Mouse (Mus musculus): ENCODE measurements around the gene Dnmt1. TPM values are rescaled to one million over a fixed set of nuclear protein-coding genes. Genes with fewer than 3 reads are reported as not detected.

Gene Dnmt1
- polyA plus RNA-seq, 1 experiment from 2014 or later = 88.1 TPM

DNA sequence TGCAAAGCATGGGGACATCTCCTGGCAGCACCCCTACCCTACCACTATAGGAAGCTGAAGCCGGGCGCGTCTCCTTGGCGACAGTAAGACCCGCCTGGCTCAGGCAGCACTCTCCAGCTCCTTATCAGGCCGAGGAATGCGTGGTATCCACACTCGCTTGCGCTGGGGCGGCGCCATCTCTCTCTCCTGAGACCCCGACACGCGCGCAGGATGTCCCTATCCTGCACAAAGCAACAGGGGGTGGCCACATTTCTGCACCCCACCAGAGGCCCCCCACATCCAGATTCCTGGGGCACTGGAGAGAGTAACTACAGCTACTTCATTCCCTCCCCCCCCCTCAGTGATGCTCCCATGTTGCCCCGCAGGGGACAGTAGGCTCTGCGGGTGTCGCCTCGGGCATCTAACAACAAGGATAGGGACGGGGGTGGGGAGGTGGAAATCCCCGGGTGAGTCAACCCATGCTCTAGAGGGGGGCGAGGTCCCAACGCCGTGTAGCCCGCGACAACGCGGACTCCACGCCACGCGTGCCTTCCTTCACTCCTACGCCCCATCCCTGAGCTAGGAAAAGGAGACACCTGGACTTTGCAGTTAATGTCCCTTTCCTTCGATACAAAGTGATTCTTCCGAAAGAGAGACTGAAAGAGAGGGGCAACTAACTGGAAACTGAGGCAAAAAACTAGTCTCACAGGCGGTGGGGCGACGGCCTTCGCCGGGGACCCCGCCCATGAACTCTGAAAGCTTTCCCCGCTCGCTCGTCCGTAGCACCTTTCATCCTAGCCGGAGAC lies 15.9 kb upstream of the Dnmt1 start:
- WGBS = under 1% methylated on average over 45 of the region's 45 CpGs
- H3K4me1 ChIP-seq (ENCODE audit: control insufficient read depth, insufficient read depth, low read length) = peaks cover 5% of the 10 kb centered on the region
- H3K36me3 ChIP-seq (replicated peaks; ENCODE audit: control insufficient read depth, insufficient read depth, low read depth, low read length) = no peaks in the 10 kb centered on the region; the same call in 1 of the 2 replicates
- H3K9me3 ChIP-seq (replicated peaks; ENCODE audit: control insufficient read depth, low read length) = no peaks in the 10 kb centered on the region
- peak; percentile 73 for DNase-seq (ENCODE audit: low spot score)
- peak overlapping the region; percentile 80 for H3K4me2 ChIP-seq (ENCODE audit: low read depth, low read length)
- H3K4me3 ChIP-seq (ENCODE audit: low read depth, low read length) = peak overlapping the region; percentile 86
- peak overlapping the region; percentile 95 for H3K9ac ChIP-seq (replicated peaks; ENCODE audit: low read length)
- H3K27me3 ChIP-seq (ENCODE audit: control insufficient read depth, insufficient read depth, low read length) = no peaks in the 10 kb centered on the region
- peak overlapping the region; percentile 98 for H3K27ac ChIP-seq (replicated peaks; ENCODE audit: low read depth, low read length)
- no peak for ATAC-seq (replicated peaks; ENCODE audit: insufficient number of reproducible peaks, low FRiP score, low TSS enrichment, low read depth)

DNA sequence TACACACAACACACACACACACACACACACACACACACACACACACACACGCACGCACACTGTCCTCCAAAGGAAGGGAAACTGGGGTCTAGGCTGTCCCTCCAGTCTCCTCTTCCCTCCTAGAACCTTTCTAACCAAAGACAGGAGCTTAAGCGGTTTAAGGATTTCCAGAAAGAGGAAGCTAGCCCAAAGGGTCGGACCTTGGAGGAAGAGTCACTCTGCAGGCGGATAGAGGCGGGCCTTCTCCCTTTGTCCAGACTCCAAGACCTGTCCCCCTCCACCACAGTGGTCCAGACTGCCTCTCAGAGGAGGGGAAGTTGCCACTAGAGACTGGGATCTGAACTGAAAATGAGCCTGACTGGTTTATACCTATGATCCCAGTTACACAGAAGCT lies 14.0 kb upstream of the Dnmt1 start:
- Histone ChIP-seq H3K4me3 (ENCODE audit: low read depth, low read length) (peak overlapping the region; percentile 14), H3K36me3 (replicated peaks; ENCODE audit: control insufficient read depth, insufficient read depth, low read depth, low read length) (peaks cover 3% of the 10 kb centered on the region), H3K4me1 (ENCODE audit: control insufficient read depth, insufficient read depth, low read length) (peaks cover 5% of the 10 kb centered on the region), H3K4me2 (ENCODE audit: low read depth, low read length) (peak overlapping the region; percentile 30), H3K27me3 (ENCODE audit: control insufficient read depth, insufficient read depth, low read length) (no peaks in the 10 kb centered on the region), H3K27ac (replicated peaks; ENCODE audit: low read depth, low read length) (no peak overlapping the region), H3K9me3 (replicated peaks; ENCODE audit: control insufficient read depth, low read length) (no peaks in the 10 kb centered on the region), H3K9ac (replicated peaks; ENCODE audit: low read length) (no peak overlapping the region)
- ATAC-seq (replicated peaks; ENCODE audit: insufficient number of reproducible peaks, low FRiP score, low TSS enrichment, low read depth) (no peak), DNase-seq (ENCODE audit: low spot score) (no peak)
- 30% methylated on average over 6 of the region's 6 CpGs for WGBS

DNA sequence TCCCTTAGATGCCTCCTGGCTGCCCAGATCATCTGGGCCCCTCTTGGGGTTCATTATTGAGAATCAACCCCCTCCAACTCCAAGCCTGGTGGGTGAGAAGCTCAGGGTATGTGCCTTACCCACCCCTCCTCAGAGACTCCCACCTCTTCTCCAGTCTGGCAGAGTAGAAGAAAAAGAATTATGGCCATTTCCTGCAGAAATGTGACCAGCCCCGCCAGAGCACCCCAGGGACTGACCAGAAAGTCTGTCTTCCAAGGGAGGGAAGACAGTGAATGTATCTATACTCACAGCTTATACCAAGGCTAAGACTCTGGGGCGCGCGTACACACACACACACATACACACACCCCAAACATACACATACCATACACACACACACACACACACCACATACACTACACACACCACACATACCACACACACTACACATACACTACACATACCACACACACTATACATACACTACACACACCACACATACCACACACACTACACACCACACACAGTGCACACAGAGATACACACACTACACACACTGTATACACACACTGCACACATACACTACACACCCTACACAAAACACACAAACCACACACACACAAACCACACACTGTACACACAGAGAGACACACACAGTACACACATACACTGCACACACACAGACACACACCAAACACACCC lies 13.5 kb upstream of the Dnmt1 start:
- peak overlapping the region; percentile 39 for H3K9ac ChIP-seq (replicated peaks; ENCODE audit: low read length)
- peak overlapping the region; percentile 42 for H3K4me2 ChIP-seq (ENCODE audit: low read depth, low read length)
- H3K9me3 ChIP-seq (replicated peaks; ENCODE audit: control insufficient read depth, low read length) = no peaks in the 10 kb centered on the region
- DNase-seq (ENCODE audit: low spot score) = no peak
- no peak for ATAC-seq (replicated peaks; ENCODE audit: insufficient number of reproducible peaks, low FRiP score, low TSS enrichment, low read depth)
- H3K4me1 ChIP-seq (ENCODE audit: control insufficient read depth, insufficient read depth, low read length) = peaks cover 5% of the 10 kb centered on the region
- WGBS = 80% methylated on average over 4 of the region's 4 CpGs
- H3K36me3 ChIP-seq (replicated peaks; ENCODE audit: control insufficient read depth, insufficient read depth, low read depth, low read length) = peaks cover 3% of the 10 kb centered on the region
- peak overlapping the region; percentile 66 for H3K27ac ChIP-seq (replicated peaks; ENCODE audit: low read depth, low read length)
- peak overlapping the region; percentile 26 for H3K4me3 ChIP-seq (ENCODE audit: low read depth, low read length)
- H3K27me3 ChIP-seq (ENCODE audit: control insufficient read depth, insufficient read depth, low read length) = no peaks in the 10 kb centered on the region

DNA sequence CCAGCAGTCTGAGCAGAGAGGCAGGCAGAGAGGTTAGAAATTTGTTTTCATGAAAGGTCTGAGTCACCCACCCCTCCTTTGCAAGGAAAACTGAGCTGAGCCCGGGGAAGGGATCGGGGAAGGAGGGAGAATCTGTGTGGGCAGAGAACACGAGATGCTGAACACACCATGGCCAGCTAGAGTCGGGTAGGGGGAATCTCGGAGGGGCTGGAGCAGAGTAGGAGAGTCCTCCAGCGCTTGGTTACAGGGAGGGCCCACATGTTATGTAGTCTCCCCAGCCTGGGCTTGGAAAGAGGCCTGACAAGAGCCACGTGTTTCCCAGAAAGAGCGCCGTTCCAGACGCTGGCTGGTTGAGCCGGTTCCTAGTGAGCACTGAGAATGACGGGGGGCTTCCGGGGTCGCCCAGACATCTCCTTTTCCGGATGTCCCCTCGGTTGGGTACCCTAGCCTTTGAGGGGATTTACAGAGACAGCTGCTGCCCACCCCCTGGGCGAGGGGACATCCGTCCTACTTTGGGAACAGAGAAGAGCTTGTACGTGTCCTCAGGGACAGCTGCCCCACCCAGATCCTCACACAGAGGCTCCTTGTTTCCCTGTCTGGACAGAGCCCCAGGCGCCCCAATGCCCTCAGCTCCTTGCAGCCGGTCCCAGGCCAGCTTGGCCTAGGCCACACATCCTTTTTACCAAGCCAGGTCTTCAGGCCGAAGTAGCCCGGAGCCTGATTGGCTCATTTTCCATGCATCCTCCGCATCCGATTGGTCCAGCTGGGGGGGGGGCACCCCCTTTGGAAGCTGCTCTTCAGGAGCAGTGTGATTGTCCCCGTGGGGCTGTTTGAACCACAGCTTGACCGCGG lies 12.7 kb upstream of the Dnmt1 start:
- H3K9ac ChIP-seq (replicated peaks; ENCODE audit: low read length) = peak overlapping the region; percentile 39
- 12% methylated on average over 28 of the region's 28 CpGs for WGBS
- H3K4me1 ChIP-seq (ENCODE audit: control insufficient read depth, insufficient read depth, low read length) = peaks cover 5% of the 10 kb centered on the region
- H3K4me2 ChIP-seq (ENCODE audit: low read depth, low read length) = peak overlapping the region; percentile 42
- peaks cover 9% of the 10 kb centered on the region for H3K36me3 ChIP-seq (replicated peaks; ENCODE audit: control insufficient read depth, insufficient read depth, low read depth, low read length)
- peak; percentile 59 for DNase-seq (ENCODE audit: low spot score)
- no peaks in the 10 kb centered on the region for H3K9me3 ChIP-seq (replicated peaks; ENCODE audit: control insufficient read depth, low read length)
- ATAC-seq (replicated peaks; ENCODE audit: insufficient number of reproducible peaks, low FRiP score, low TSS enrichment, low read depth) = peak; percentile 31
- no peaks in the 10 kb centered on the region for H3K27me3 ChIP-seq (ENCODE audit: control insufficient read depth, insufficient read depth, low read length)
- H3K27ac ChIP-seq (replicated peaks; ENCODE audit: low read depth, low read length) = peak overlapping the region; percentile 66
- peak overlapping the region; percentile 26 for H3K4me3 ChIP-seq (ENCODE audit: low read depth, low read length)

DNA sequence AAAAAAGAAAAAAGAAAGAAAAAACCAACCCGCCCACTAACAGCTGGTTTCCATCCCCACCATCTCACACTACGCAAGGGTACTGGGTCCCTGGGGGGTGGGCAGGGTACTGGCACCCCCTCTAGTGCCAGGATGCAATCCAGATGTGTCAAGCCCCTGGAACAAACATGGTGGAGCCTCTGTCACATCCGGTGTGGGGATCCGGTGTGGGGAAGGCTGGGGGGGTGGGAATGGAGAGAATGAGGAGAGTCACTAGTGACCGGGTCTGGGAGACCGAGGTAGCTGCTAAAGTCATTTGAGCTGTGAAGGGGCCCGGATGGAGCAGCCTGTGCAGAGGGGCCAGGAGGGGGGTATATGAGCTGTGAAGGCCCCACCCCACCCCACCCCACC lies 12.1 kb upstream of the Dnmt1 start:
- Histone ChIP-seq H3K4me2 (ENCODE audit: low read depth, low read length) (peak overlapping the region; percentile 42), H3K36me3 (replicated peaks; ENCODE audit: control insufficient read depth, insufficient read depth, low read depth, low read length) (peaks cover 14% of the 10 kb centered on the region), H3K9me3 (replicated peaks; ENCODE audit: control insufficient read depth, low read length) (no peaks in the 10 kb centered on the region), H3K4me3 (ENCODE audit: low read depth, low read length) (0 out of 2 replicates have a peak overlapping the region, but pooled peaks have one; percentile 0), H3K27ac (replicated peaks; ENCODE audit: low read depth, low read length) (peak overlapping the region; percentile 66), H3K9ac (replicated peaks; ENCODE audit: low read length) (no peak overlapping the region), H3K4me1 (ENCODE audit: control insufficient read depth, insufficient read depth, low read length) (peaks cover 5% of the 10 kb centered on the region), H3K27me3 (ENCODE audit: control insufficient read depth, insufficient read depth, low read length) (no peaks in the 10 kb centered on the region)
- peak; percentile 24 for ATAC-seq (replicated peaks; ENCODE audit: insufficient number of reproducible peaks, low FRiP score, low TSS enrichment, low read depth)
- 32% methylated on average over 7 of the region's 7 CpGs for WGBS
- DNase-seq (ENCODE audit: low spot score) = peak; percentile 71

DNA sequence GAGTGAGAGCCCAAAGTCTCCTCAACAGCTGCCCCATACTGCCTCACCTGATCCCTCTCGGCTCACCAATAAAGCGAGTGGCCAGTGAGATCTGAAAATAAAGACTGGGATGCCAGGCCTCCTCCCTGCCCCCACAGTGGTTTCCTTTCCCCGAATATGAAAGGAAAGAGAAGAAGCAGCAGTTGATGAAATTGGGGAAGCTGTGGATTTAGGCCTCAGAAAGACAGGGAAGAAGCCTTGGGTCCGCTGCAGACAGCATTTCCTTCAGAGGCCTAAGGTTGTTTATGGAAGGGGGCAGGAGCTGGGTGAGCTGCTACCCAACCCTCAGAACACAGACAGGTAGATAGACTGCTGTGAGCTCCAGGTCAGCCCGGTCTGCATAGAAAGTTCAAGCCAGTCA lies 7.1 kb upstream of the Dnmt1 start:
- Histone ChIP-seq H3K27ac (replicated peaks; ENCODE audit: low read depth, low read length) (no peak overlapping the region), H3K27me3 (ENCODE audit: control insufficient read depth, insufficient read depth, low read length) (no peaks in the 10 kb centered on the region), H3K36me3 (replicated peaks; ENCODE audit: control insufficient read depth, insufficient read depth, low read depth, low read length) (peaks cover 17% of the 10 kb centered on the region), H3K9ac (replicated peaks; ENCODE audit: low read length) (no peak overlapping the region), H3K9me3 (replicated peaks; ENCODE audit: control insufficient read depth, low read length) (no peaks in the 10 kb centered on the region), H3K4me2 (ENCODE audit: low read depth, low read length) (no peak overlapping the region), H3K4me3 (ENCODE audit: low read depth, low read length) (no peak overlapping the region), H3K4me1 (ENCODE audit: control insufficient read depth, insufficient read depth, low read length) (peaks cover 3% of the 10 kb centered on the region)
- 86% methylated on average over 5 of the region's 5 CpGs for WGBS
- ATAC-seq (replicated peaks; ENCODE audit: insufficient number of reproducible peaks, low FRiP score, low TSS enrichment, low read depth) = no peak
- DNase-seq (ENCODE audit: low spot score) = no peak

DNA sequence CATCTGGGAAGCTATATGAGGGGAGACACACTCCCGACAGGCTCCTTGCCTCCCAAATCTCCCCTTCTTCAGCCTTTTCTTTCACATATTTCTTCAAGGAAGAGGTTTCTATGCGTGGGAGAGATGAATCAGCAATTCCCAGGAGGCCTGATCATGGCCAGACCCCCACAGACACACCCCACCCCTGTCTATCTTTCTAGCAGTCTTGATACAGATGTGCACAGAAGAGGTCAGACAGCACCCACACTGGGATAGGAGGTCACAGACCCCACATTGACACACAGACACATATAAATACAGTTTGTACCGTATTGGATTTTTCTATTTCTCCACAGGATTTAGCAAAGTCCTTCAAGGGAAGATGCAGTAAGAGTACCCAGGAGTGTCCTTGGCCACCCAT lies 6.3 kb upstream of the Dnmt1 start:
- WGBS = 95% methylated on average over 3 of the region's 3 CpGs
- peaks cover 17% of the 10 kb centered on the region for H3K36me3 ChIP-seq (replicated peaks; ENCODE audit: control insufficient read depth, insufficient read depth, low read depth, low read length)
- no peak for ATAC-seq (replicated peaks; ENCODE audit: insufficient number of reproducible peaks, low FRiP score, low TSS enrichment, low read depth)

More for the DNA sequence above, 6.3 kb upstream of the Dnmt1 start:
- Histone ChIP-seq H3K4me2 (ENCODE audit: low read depth, low read length) (no peak overlapping the region), H3K27me3 (ENCODE audit: control insufficient read depth, insufficient read depth, low read length) (no peaks in the 10 kb centered on the region), H3K9me3 (replicated peaks; ENCODE audit: control insufficient read depth, low read length) (no peaks in the 10 kb centered on the region), H3K27ac (replicated peaks; ENCODE audit: low read depth, low read length) (no peak overlapping the region), H3K4me1 (ENCODE audit: control insufficient read depth, insufficient read depth, low read length) (no peaks in the 10 kb centered on the region), H3K9ac (replicated peaks; ENCODE audit: low read length) (no peak overlapping the region), H3K4me3 (ENCODE audit: low read depth, low read length) (no peak overlapping the region)
- no peak for DNase-seq (ENCODE audit: low spot score)

Measured in embryonic facial prominence, embryonic 11.5 days (tissue).